Mouse (Mus musculus) G1E-ER4 (cell line): ENCODE measurements around the gene Slc24a3. TPM values are rescaled to one million over a fixed set of nuclear protein-coding genes. Genes with fewer than 3 reads are reported as not detected.

Experiments
- GATA1 ChIP-seq: IDR thresholded peaks from one replicate; pipeline ENCODE4 v1.8.0; 2012; ENCODE audit warnings: low read length, inconsistent platforms
- polyA plus RNA-seq: library from polyadenylated mRNA; stranded (reverse); fragments of >175 nt; gene quantifications from 2 replicates; pipeline ENCODE4 v1.2.3, GENCODE M21; 2012

Gene Slc24a3
- polyA plus RNA-seq, 1 experiment = not detected

- no peak for TF ChIP-seq GATA1
Observed at GRCm38 (mm10) chr2:145574148-145574547, 406.6 kb downstream of the Slc24a3 start.

GRCm38 (mm10) chr2:145583103-145583502 is 415.5 kb downstream of the Slc24a3 start:
- TF ChIP-seq GATA1 = no peak

- TF ChIP-seq GATA1 = no peak
Observed at GRCm38 (mm10) chr2:145585437-145585836, 417.9 kb downstream of the Slc24a3 start.

- TF ChIP-seq GATA1 = no peak
Observed at GRCm38 (mm10) chr2:145588009-145588737, 420.6 kb downstream of the Slc24a3 start.

- TF ChIP-seq GATA1 = no peak
Observed at GRCm38 (mm10) chr2:145591881-145592280, 424.3 kb downstream of the Slc24a3 start.

- TF ChIP-seq GATA1 = no peak
Observed at GRCm38 (mm10) chr2:145593649-145594347, 426.2 kb downstream of the Slc24a3 start.

GRCm38 (mm10) chr2:145597866-145598265 is 430.3 kb downstream of the Slc24a3 start:
- no peak for TF ChIP-seq GATA1

GRCm38 (mm10) chr2:145607844-145608243 is 440.3 kb downstream of the Slc24a3 start:
- TF ChIP-seq GATA1 = no peak

- TF ChIP-seq GATA1 = no peak
Observed at GRCm38 (mm10) chr2:145610796-145611705, 443.5 kb downstream of the Slc24a3 start.

- TF ChIP-seq GATA1 = no peak
Observed at GRCm38 (mm10) chr2:145612937-145613336, 445.4 kb downstream of the Slc24a3 start.

- TF ChIP-seq GATA1 = no peak
Observed at GRCm38 (mm10) chr2:145613705-145614104, 446.2 kb downstream of the Slc24a3 start.

GRCm38 (mm10) chr2:145619688-145620087 is 452.1 kb downstream of the Slc24a3 start:
- TF ChIP-seq GATA1 = no peak

GRCm38 (mm10) chr2:145620709-145621108 is 453.2 kb downstream of the Slc24a3 start:
- TF ChIP-seq GATA1 = no peak

GRCm38 (mm10) chr2:145621119-145621518 is 453.6 kb downstream of the Slc24a3 start:
- TF ChIP-seq GATA1 = no peak

- no peak for TF ChIP-seq GATA1
Observed at GRCm38 (mm10) chr2:145631123-145631798, 463.7 kb downstream of the Slc24a3 start.

GRCm38 (mm10) chr2:145631799-145632174 is 464.2 kb downstream of the Slc24a3 start:
- no peak for TF ChIP-seq GATA1
